Mouse (Mus musculus) limb, embryonic 14.5 days (tissue): ENCODE results near the gene Gm12355. TPM values are rescaled to one million over a fixed set of nuclear protein-coding genes. Genes with fewer than 3 reads are reported as not detected.
"Not testable (repeated sequence)": the region's sequence is repeated elsewhere in the genome, so short reads cannot be mapped to it uniquely, and the experiment has no call there.

Experiments used
- ATAC-seq: fragments of 200-750 bp; cut with Nextera tagmentation; 2 replicates; pipeline ENCODE4 v1.8.0; 2017; ENCODE audit warnings: low read depth, moderate number of reproducible peaks, moderate TSS enrichment; ENCODE audit not compliant: low FRiP score
- DNase-seq: peaks from one replicate; pipeline ENCODE4 v3.0.0-alpha.2; 2015; ENCODE audit warnings: low spot score
- H3K27ac ChIP-seq: fragments of 300-500 bp; sonication (generic); replicated peaks from 2 replicates; pipeline ENCODE4 v1.5.1; 2014; ENCODE audit warnings: low read depth, mild to moderate bottlenecking, low read length, moderate library complexity, mixed read lengths
- H3K27me3 ChIP-seq: fragments of 300-500 bp; sonication (generic); 2 replicates; pipeline ENCODE4 v1.6.1; 2014; ENCODE audit warnings: low read length, mixed read lengths; ENCODE audit not compliant: control insufficient read depth, insufficient read depth
- H3K36me3 ChIP-seq: fragments of 300-500 bp; sonication (generic); 2 replicates; pipeline ENCODE4 v1.6.1; 2014; ENCODE audit warnings: mild to moderate bottlenecking, low read length, moderate library complexity, mixed read lengths; ENCODE audit not compliant: control insufficient read depth, insufficient read depth
- H3K4me1 ChIP-seq: fragments of 300-500 bp; sonication (generic); 2 replicates; pipeline ENCODE4 v1.6.1; 2014; ENCODE audit warnings: antibody characterized with exemption, low read length, mixed read lengths; ENCODE audit not compliant: control insufficient read depth, insufficient read depth
- H3K4me2 ChIP-seq: fragments of 300-500 bp; sonication (generic); replicated peaks from 2 replicates; pipeline ENCODE4 v1.6.1; 2014; ENCODE audit warnings: low read depth, mild to moderate bottlenecking, low read length, moderate library complexity; ENCODE audit not compliant: severe bottlenecking
- H3K4me3 ChIP-seq: fragments of 300-500 bp; sonication (generic); replicated peaks from 2 replicates; pipeline ENCODE4 v1.5.1; 2014; ENCODE audit warnings: low read length
- H3K9ac ChIP-seq: fragments of 300-500 bp; sonication (generic); 2 replicates; pipeline ENCODE4 v1.6.1; 2014; ENCODE audit warnings: mild to moderate bottlenecking, low read depth, low read length, moderate library complexity; ENCODE audit not compliant: severe bottlenecking
- H3K9me3 ChIP-seq: fragments of 300-500 bp; sonication (generic); 2 replicates; pipeline ENCODE4 v1.6.1; 2016; ENCODE audit warnings: low read length; ENCODE audit not compliant: control insufficient read depth
- POLR2A ChIP-seq: fragments of 200-500 bp; IDR thresholded peaks from 2 replicates; pipeline ENCODE4 v1.8.0; 2012; ENCODE audit warnings: inconsistent platforms, mild to moderate bottlenecking, moderate library complexity, borderline replicate concordance; ENCODE audit not compliant: insufficient read depth, insufficient read length; ENCODE audit errors: extremely low read depth
- WGBS: fragments of 180-500 bp; shearing (Covaris S2); extraction: QIAGEN DNeasy Blood & Tissue Kit; methylation state at CpG from one replicate; pipeline ENCODE4 v1.1.7; 2014; 5-methylcytosine and 5-hydroxymethylcytosine counted together
- polyA plus RNA-seq, 2 experiments: library from polyadenylated mRNA; depleted of rRNA in 1 of 2; stranded (reverse) in 1 of 2; unstranded in 1 of 2; fragments of >200 nt; fragmentation: Nextera tagmentation in 1 of 2; extraction: Ambion mirVana in 1 of 2; gene quantifications; 2 replicates each; pipeline versions ENCODE4 v1.2.1 to v1.2.3; 2012 to 2014

Gene Gm12355
- polyA plus RNA-seq, 2 experiments, result 0.31 to 1.3 TPM

DNA sequence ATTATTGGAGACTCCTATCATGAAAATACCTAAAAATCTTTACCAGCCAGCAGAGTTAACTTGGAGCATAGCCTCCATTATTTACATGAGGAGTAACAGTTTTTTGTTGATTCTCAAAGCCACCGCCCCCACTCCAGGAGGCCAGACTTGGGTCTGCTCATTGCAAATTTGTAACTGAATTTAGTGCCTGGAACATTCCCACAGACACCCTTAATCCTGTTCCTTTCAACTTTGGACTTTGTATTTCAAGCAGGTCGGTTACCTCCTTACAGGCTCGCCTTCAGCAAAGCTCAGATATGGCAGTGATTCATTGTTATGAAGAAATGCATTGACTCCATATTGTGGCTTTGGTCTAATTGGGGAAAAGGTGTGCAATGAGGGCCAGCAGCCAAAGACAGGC, 19.3 kb upstream of the Gm12355 start:
- TF ChIP-seq POLR2A, result no peak
- H3K4me2 ChIP-seq, result no peak overlapping the region
- DNase-seq (no peak), ATAC-seq (no peak)
- 80% methylated on average over 3 of the region's 3 CpGs for whole genome bisulfite sequencing
- no peak overlapping the region for H3K4me3 ChIP-seq
- no peaks in the 10 kb centered on the region for H3K27me3 ChIP-seq
- H3K9me3 ChIP-seq, result no peaks in the 10 kb centered on the region
- no peak overlapping the region for H3K27ac ChIP-seq
- H3K9ac ChIP-seq, result no peak overlapping the region
- no peaks in the 10 kb centered on the region for H3K4me1 ChIP-seq
- no peaks in the 10 kb centered on the region for H3K36me3 ChIP-seq

DNA sequence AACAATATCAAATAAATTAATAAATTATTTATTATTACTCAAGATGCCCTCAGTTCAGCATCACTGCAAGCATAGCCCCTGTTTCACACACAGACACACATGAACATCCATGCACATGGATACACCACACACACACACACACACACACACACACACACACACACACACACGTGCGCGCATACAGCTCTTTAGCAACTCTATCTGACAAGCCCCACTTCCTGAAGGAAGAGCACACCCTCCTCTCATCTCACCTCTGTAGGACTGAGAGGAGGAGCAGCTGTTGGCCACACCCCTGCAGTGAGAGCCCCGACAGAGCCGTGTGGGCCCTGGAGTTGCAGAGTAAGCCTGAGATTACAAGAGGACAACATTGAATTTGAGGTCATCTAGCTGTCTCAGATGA, 14.6 kb upstream of the Gm12355 start:
- 61% methylated on average over 5 of the region's 5 CpGs for WGBS
- Histone ChIP-seq H3K9ac (no peak overlapping the region), H3K27ac (no peak overlapping the region), H3K4me3 (no peak overlapping the region), H3K36me3 (no peaks in the 10 kb centered on the region), H3K9me3 (no peaks in the 10 kb centered on the region), H3K4me1 (no peaks in the 10 kb centered on the region), H3K4me2 (no peak overlapping the region), H3K27me3 (no peaks in the 10 kb centered on the region)
- no peak for TF ChIP-seq POLR2A
- DNase-seq (no peak), ATAC-seq (no peak)

DNA sequence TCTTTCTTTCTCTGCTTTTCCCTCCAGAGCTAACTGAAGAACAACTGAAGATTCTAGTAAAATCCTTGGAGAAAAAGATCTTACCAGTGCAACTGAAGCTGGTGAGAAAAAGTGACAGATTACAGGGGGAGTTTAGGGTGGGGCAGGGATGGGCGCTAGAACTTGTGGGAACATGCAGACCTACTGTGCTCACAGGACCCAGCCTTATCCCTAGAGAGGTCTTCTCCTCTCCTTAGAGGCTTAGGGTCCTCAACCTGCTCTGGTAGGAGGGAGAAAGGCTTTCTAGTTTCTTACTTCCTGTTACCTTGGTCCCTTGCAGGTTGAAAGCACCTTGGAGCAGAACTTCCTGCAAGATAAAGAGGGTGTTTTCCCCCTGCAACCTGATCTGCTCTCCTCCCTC, 12.0 kb upstream of the Gm12355 start:
- no peaks in the 10 kb centered on the region for H3K36me3 ChIP-seq
- no peaks in the 10 kb centered on the region for H3K9me3 ChIP-seq
- DNase-seq, result no peak
- H3K4me3 ChIP-seq, result no peak overlapping the region
- no peak overlapping the region for H3K9ac ChIP-seq
- no peak overlapping the region for H3K27ac ChIP-seq
- 65% methylated on average over 1 of the region's 1 CpGs for WGBS
- H3K4me1 ChIP-seq, result no peaks in the 10 kb centered on the region
- ATAC-seq, result no peak
- no peaks in the 10 kb centered on the region for H3K27me3 ChIP-seq
- no peak overlapping the region for H3K4me2 ChIP-seq
- no peak for TF ChIP-seq POLR2A

DNA sequence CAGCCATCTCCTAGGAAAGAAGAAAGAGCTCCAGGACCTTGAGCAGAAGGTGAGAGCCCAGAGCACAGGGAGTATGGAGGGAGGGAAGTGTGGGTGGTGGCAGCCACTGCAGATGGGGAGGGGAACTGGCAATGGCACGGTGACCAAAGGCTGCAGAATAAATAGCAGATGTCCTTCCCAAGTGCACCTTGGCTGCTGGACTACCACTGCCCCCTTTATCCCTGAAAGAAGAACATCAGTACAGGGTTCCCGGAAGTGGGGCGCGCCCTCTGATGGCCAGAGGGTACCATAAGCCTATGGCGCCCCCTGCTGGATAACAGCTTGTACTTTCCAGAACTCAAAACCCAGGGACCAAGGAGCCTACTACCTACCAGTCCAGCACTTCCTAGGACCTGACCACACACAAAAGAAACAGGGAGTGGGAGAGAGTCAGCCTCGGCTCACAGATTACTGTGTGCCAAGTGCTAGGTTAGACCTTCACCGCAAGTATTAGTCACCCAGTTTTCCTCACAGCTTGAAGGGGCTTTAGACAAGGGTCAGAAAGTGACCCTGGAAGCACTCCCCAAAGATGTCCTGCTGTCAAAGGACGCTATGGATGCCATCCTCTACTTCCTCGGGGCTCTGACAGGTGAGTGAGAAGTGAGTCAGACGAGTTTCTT, 10.0 kb upstream of the Gm12355 start:
- H3K27ac ChIP-seq, H3K36me3 ChIP-seq, H3K4me3 ChIP-seq, ATAC-seq, H3K27me3 ChIP-seq, H3K4me2 ChIP-seq, H3K4me1 ChIP-seq, DNase-seq, H3K9me3 ChIP-seq, H3K9ac ChIP-seq: not testable (repeated sequence)
- 29% methylated on average over 9 of the region's 10 CpGs for WGBS

DNA sequence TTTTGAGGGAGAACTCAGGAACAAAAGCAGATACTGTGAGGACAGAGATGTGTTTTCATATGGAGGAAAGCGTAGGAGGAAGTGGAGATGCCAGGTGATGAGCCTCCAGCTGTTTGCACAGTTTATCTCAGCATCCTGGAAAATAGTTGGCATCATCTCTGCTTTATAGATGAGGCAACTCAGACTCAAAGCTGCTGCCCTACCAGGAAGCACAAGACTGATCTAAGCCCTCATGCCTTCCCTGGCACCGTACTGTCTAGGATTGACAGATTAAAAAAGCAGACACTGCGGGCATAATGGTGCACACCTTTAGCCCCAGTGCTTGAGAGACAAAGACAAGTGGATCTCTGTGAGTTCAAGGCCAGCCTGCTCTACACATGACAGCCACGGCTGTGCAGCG, 5.2 kb upstream of the Gm12355 start:
- Histone ChIP-seq H3K36me3 (no peaks in the 10 kb centered on the region), H3K4me3 (no peak overlapping the region), H3K27me3 (no peaks in the 10 kb centered on the region), H3K9ac (no peak overlapping the region), H3K4me1 (no peaks in the 10 kb centered on the region), H3K9me3 (no peaks in the 10 kb centered on the region), H3K4me2 (no peak overlapping the region), H3K27ac (no peak overlapping the region)
- TF ChIP-seq POLR2A, result no peak
- no peak for ATAC-seq
- WGBS, result 84% methylated on average over 5 of the region's 5 CpGs
- DNase-seq, result no peak

DNA sequence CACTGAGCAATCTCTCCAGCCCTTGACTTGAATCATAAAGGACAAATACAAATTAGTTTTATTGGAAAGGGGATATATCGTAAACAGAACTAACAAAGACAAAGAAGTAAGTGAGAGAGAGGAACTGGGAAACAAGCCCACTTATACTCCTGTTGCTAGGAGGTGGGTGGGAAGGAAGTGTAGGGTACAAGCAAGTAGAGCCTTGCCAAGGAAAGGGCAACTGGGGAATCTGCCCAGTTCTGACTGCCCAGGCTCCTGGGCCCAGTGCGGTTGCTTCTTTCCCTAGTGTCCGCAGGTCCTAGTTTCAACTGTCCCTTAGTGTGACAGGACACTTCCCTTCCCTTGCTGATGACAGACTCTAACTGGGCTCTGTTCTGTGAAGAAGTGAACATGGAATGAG, 3.2 kb upstream of the Gm12355 start:
- H3K9ac ChIP-seq, result no peak overlapping the region
- 91% methylated on average over 3 of the region's 3 CpGs for WGBS

DNA sequence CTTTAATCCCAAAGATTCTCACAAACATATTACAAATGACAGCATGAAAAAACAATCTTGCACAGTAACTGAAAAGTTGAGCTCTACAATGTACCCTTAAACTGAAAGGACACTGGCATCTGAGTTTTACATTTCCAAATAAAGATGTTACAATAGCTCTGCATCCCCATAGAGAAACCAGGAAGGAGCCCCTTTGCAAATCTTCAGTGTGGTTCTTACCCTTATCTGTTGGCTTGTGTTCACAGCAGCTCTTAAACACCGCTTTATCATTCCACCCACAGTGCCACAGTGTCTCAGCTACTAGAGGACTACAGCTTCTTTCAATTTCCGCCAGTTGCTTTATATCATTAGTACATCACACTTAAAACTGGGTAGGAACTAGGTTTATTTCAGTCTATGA, 1.1 kb downstream of the Gm12355 start:
- WGBS, result 86% methylated on average over 2 of the region's 2 CpGs
- H3K9me3 ChIP-seq, H3K4me3 ChIP-seq, H3K27me3 ChIP-seq, H3K9ac ChIP-seq, H3K36me3 ChIP-seq, H3K4me2 ChIP-seq, H3K27ac ChIP-seq, H3K4me1 ChIP-seq, ATAC-seq, DNase-seq: not testable (repeated sequence)

More for the DNA sequence above, 3.2 kb upstream of the Gm12355 start:
- Histone ChIP-seq H3K4me2 (no peak overlapping the region), H3K36me3 (no peaks in the 10 kb centered on the region), H3K27me3 (no peaks in the 10 kb centered on the region), H3K9me3 (no peaks in the 10 kb centered on the region), H3K4me3 (no peak overlapping the region), H3K4me1 (no peaks in the 10 kb centered on the region), H3K27ac (no peak overlapping the region)
- ATAC-seq, result no peak
- no peak for DNase-seq
- TF ChIP-seq POLR2A, result no peak

DNA sequence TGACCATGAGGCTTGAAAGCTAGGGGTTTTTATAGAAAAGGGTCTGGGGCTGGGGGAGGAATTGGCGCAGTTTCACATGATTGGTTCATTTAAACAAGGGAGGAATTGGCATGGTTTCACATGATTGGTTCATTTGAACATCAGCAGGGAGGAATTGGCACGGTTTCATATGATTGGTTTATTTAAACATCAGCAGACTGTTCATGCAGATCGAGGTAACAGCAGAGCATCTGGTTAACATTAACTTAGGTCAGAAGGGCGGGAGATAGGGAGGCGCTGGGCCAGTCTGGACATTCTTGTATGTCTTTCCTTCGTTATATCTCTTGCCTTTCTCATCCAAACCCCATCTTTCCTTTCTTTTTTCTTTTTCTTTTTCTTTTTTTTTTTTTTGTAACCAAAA, 1.5 kb downstream of the Gm12355 start:
- not testable (repeated sequence) for H3K4me1 ChIP-seq, H3K27me3 ChIP-seq, DNase-seq, H3K9me3 ChIP-seq, H3K4me3 ChIP-seq, H3K27ac ChIP-seq, H3K4me2 ChIP-seq, ATAC-seq, H3K36me3 ChIP-seq, H3K9ac ChIP-seq
- WGBS, result 83% methylated on average over 6 of the region's 6 CpGs
